18 mouse cellular contexts compared by ENCODE assay signal in the genomic region with DNA sequence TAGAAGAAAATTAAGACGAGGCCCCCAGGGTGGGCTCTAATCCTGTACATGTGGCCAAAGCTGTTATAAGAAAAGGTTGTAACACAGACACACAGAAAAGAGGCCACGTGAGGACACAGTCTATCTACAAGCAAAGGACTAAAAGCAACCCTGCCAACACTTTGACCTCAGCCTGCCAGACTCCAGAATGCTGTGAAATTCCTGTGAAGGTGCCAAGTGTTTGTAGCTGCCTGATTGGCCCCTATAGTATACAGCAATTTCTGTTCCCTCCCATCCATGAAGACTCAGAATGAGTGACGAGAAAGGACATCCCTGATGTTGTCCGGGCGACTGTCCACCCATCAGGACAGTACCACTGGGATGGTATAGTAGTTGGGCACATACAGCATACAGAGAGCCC.
DNase-seq lines count a peak whose midpoint lies in the region; ATAC-seq and TF ChIP-seq lines count a peak whose summit lies in the region.
"Had no signal": no experiment of that assay in that cellular context is flagged by ENCODE, and none has a peak within 500 bp of the region (broad histone marks: within the 10 kb centered on the region; RNA-seq: fewer than 3 reads in every experiment).

No protein-coding gene starts in this region.

- peak overlapping the region; percentile 53 for H3K27ac ChIP-seq in heart, adult 2 months
- H3K27ac ChIP-seq in heart, embryonic 11.5 days (ENCODE audit: low read depth, low read length): no peak overlapping the region
- H3K27ac ChIP-seq in brown adipose tissue, adult 24 weeks (replicated peaks; ENCODE audit: low read depth, low read length): peak overlapping the region; percentile 87
- H3K27ac ChIP-seq in hindbrain, embryonic 11.5 days (ENCODE audit: low read depth, low read length): no peak overlapping the region
- H3K27ac ChIP-seq: kidney, postnatal 0 days; midbrain, embryonic 13.5 days; neural tube, embryonic 13.5 days had no signal

- intact Hi-C loops in heart, adult 2 months (cut with DNase I): loop anchor here (5.0 kb wide), 1 partner anchor 403 kb away; no protein-coding TSS in a partner anchor

- no peaks in the 10 kb centered on the region for H3K79me2 ChIP-seq in heart, adult 2 months (replicated peaks; ENCODE audit: control insufficient read depth, insufficient read depth, low read length)

- no peak overlapping the region for H3K9ac ChIP-seq in heart, adult 2 months (ENCODE audit: low read depth, low read length)
- H3K9ac ChIP-seq in heart, embryonic 11.5 days (ENCODE audit: low read depth, low read length): no peak overlapping the region
- no peak overlapping the region for H3K9ac ChIP-seq in hindbrain, embryonic 11.5 days (ENCODE audit: low read depth, low read length)
- H3K9ac ChIP-seq: midbrain, embryonic 13.5 days; neural tube, embryonic 13.5 days had no signal

- DNase-seq in cerebellum, postnatal 14 days: peak; percentile 17 to 39
- DNase-seq in cerebellum, adult 9-11 months: no peak
- peak in 1 of 2 experiments; percentile 64 for DNase-seq in heart, adult 2 months
- peak; percentile 17 for DNase-seq in 3134 (ENCODE audit: extremely low read depth, insufficient read length, low spot score)
- no peak for DNase-seq in thymus, postnatal 36 days
- DNase-seq in hindbrain, embryonic 11.5 days (ENCODE audit: low spot score): no peak
- DNase-seq: cerebellum, adult 8-10 months; gastrocnemius, postnatal 14 days; spleen, adult 18-20 months; thymus, postnatal 25 days had no signal

- 0 out of 2 replicates have a peak, but pooled peaks have one; percentile 28 for TF ChIP-seq EP300 in heart, adult 2 months (IDR thresholded peaks at IDR 0.05; ENCODE audit: insufficient read depth, low read depth, low read length)

- TF ChIP-seq POLR2A in heart, adult 2 months (IDR thresholded peaks at IDR 0.05; ENCODE audit: insufficient read depth, low read depth, low read length): no peak

- TF ChIP-seq CTCF in heart, adult 2 months (IDR thresholded peaks at IDR 0.05): no peak

- peaks cover 6% of the 10 kb centered on the region for H3K4me1 ChIP-seq in heart, adult 2 months (ENCODE audit: control insufficient read depth, insufficient read depth, low read length)
- H3K4me1 ChIP-seq in heart, embryonic 11.5 days (ENCODE audit: control insufficient read depth, insufficient read depth, low read length): no peaks in the 10 kb centered on the region
- H3K4me1 ChIP-seq in brown adipose tissue, adult 24 weeks (ENCODE audit: control insufficient read depth, insufficient read depth, insufficient read length, low read length): peaks cover 15% of the 10 kb centered on the region
- no peaks in the 10 kb centered on the region for H3K4me1 ChIP-seq in hindbrain, embryonic 11.5 days (replicated peaks; ENCODE audit: control insufficient read depth, insufficient read depth, low read length)
- H3K4me1 ChIP-seq: midbrain, embryonic 13.5 days; neural tube, embryonic 13.5 days had no signal

- no peak overlapping the region for H3K4me2 ChIP-seq in heart, embryonic 11.5 days
- H3K4me2 ChIP-seq in hindbrain, embryonic 11.5 days (replicated peaks; ENCODE audit: low read depth, low read length): no peak overlapping the region
- H3K4me2 ChIP-seq: midbrain, embryonic 13.5 days; neural tube, embryonic 13.5 days had no signal

- 51% methylated on average over 5 of the region's 5 CpGs for WGBS in heart, adult 2 months
- 68% methylated on average over 5 of the region's 5 CpGs for WGBS in heart, embryonic 11.5 days (ENCODE audit: insufficient replicate concordance)
- WGBS in hindbrain, embryonic 11.5 days: 80% methylated on average over 5 of the region's 5 CpGs

- H3K27me3 ChIP-seq in heart, adult 2 months (ENCODE audit: control insufficient read depth, insufficient read depth, low read length): no peaks in the 10 kb centered on the region
- no peaks in the 10 kb centered on the region for H3K27me3 ChIP-seq in heart, embryonic 11.5 days (ENCODE audit: control insufficient read depth, insufficient read depth, low read length)
- no peaks in the 10 kb centered on the region for H3K27me3 ChIP-seq in hindbrain, embryonic 11.5 days (ENCODE audit: control insufficient read depth, insufficient read depth, low read length)
- H3K27me3 ChIP-seq: midbrain, embryonic 13.5 days; neural tube, embryonic 13.5 days had no signal

- H3K9me3 ChIP-seq in heart, embryonic 11.5 days (replicated peaks; ENCODE audit: control insufficient read depth, low read length): no peaks in the 10 kb centered on the region
- no peaks in the 10 kb centered on the region for H3K9me3 ChIP-seq in hindbrain, embryonic 11.5 days (ENCODE audit: control insufficient read depth, low read length)
- H3K9me3 ChIP-seq: midbrain, embryonic 13.5 days; neural tube, embryonic 13.5 days had no signal

- no peaks in the 10 kb centered on the region for H3K36me3 ChIP-seq in heart, adult 2 months (ENCODE audit: control insufficient read depth, insufficient read depth, low read length)
- no peaks in the 10 kb centered on the region for H3K36me3 ChIP-seq in heart, embryonic 11.5 days (ENCODE audit: control insufficient read depth, insufficient read depth, low read length)
- no peaks in the 10 kb centered on the region for H3K36me3 ChIP-seq in hindbrain, embryonic 11.5 days (ENCODE audit: control insufficient read depth, insufficient read depth, low read length)
- H3K36me3 ChIP-seq: midbrain, embryonic 13.5 days; neural tube, embryonic 13.5 days had no signal

- no peak overlapping the region for H3K4me3 ChIP-seq in heart, adult 2 months
- H3K4me3 ChIP-seq in heart, embryonic 11.5 days (ENCODE audit: low read depth, low read length): no peak overlapping the region
- H3K4me3 ChIP-seq in brown adipose tissue, adult 24 weeks (ENCODE audit: insufficient read depth, low read depth, low read length): no peak overlapping the region
- H3K4me3 ChIP-seq in hindbrain, embryonic 11.5 days (ENCODE audit: low read depth, low read length): no peak overlapping the region
- H3K4me3 ChIP-seq: midbrain, embryonic 13.5 days; neural tube, embryonic 13.5 days had no signal

- ATAC-seq in heart, embryonic 11.5 days (replicated peaks; ENCODE audit: insufficient number of reproducible peaks, low FRiP score, low TSS enrichment): no peak
- no peak for ATAC-seq in hindbrain, embryonic 11.5 days (ENCODE audit: low FRiP score)
- ATAC-seq: hindbrain, embryonic 16.5 days; intestine, embryonic 16.5 days; lung, postnatal 0 days; midbrain, embryonic 13.5 days had no signal

Comparison
In these comparisons a context has a peak if more than half of its experiments do, and no peak if none do; other contexts are left out.
1. DNase-seq: peak in cerebellum, postnatal 14 days (2 of 2) and 3134 (single experiment); none in cerebellum, adult 9-11 months (single experiment), thymus, postnatal 36 days (0 of 2) and hindbrain, embryonic 11.5 days (single experiment).
2. H3K27ac ChIP-seq: peak in heart, adult 2 months (single experiment) and brown adipose tissue, adult 24 weeks (single experiment); none in heart, embryonic 11.5 days (single experiment) and hindbrain, embryonic 11.5 days (single experiment).